Mouse (Mus musculus): ENCODE results near the gene Tdrd9.

Gene Tdrd9

GRCm38 (mm10) chr12:112107685-112108084, 136.3 kb downstream of the Tdrd9 start:
- no peak for DNase-seq (ENCODE audit: low spot score in 2 of 2)

- no peak for DNase-seq (ENCODE audit: low spot score in 2 of 2)
Measured at GRCm38 (mm10) chr12:112108696-112109445, 137.5 kb downstream of the Tdrd9 start.

- no peak for DNase-seq (ENCODE audit: low spot score in 2 of 2)
Measured at GRCm38 (mm10) chr12:112109701-112110100, 138.3 kb downstream of the Tdrd9 start.

GRCm38 (mm10) chr12:112111323-112111722, 140.0 kb downstream of the Tdrd9 start:
- no peak for DNase-seq (ENCODE audit: low spot score in 2 of 2)

GRCm38 (mm10) chr12:112112235-112112634, 140.9 kb downstream of the Tdrd9 start:
- DNase-seq (ENCODE audit: low spot score in 2 of 2), result no peak

- no peak for DNase-seq (ENCODE audit: low spot score in 2 of 2)
Measured at GRCm38 (mm10) chr12:112112686-112113396, 141.5 kb downstream of the Tdrd9 start.

- DNase-seq (ENCODE audit: low spot score in 2 of 2), result peak; percentile 88 to 89
Measured at GRCm38 (mm10) chr12:112113710-112114109, 142.4 kb downstream of the Tdrd9 start.

GRCm38 (mm10) chr12:112117006-112117405, 145.6 kb downstream of the Tdrd9 start:
- DNase-seq (ENCODE audit: low spot score in 2 of 2), result no peak

- peak; percentile 70 to 81 for DNase-seq (ENCODE audit: low spot score in 2 of 2)
Measured at GRCm38 (mm10) chr12:112117649-112118048, 146.3 kb downstream of the Tdrd9 start.

Data from frontal cortex, postnatal 36 days (tissue).